In genomic region chr16:17889689-17890341, GRCm38 (mm10) we compare ENCODE assay signal across 11 mouse cellular contexts. TPM values are rescaled to one million over a fixed set of nuclear protein-coding genes. Genes with fewer than 3 reads are reported as not detected.
DNase-seq lines count a peak whose midpoint lies in the region; ATAC-seq and TF ChIP-seq lines count a peak whose summit lies in the region.
"Had no signal": no experiment of that assay in that cellular context is flagged by ENCODE, and none has a peak within 500 bp of the region (broad histone marks: within the 10 kb centered on the region; RNA-seq: fewer than 3 reads in every experiment).

No protein-coding gene starts in this region.

- no peak for TF ChIP-seq CTCF in stomach, postnatal 0 days (IDR thresholded peaks at IDR 0.05; ENCODE audit: low read depth)

- H3K27ac ChIP-seq in neural tube, embryonic 11.5 days (ENCODE audit: low read depth, low read length): no peak overlapping the region
- H3K27ac ChIP-seq in limb, embryonic 14.5 days (replicated peaks; ENCODE audit: low read depth, low read length): no peak overlapping the region
- no peak overlapping the region for H3K27ac ChIP-seq in stomach, postnatal 0 days (replicated peaks)

- no peaks in the 10 kb centered on the region for H3K36me3 ChIP-seq in neural tube, embryonic 11.5 days (ENCODE audit: control insufficient read depth, insufficient read depth, low read length)
- H3K36me3 ChIP-seq in limb, embryonic 14.5 days (ENCODE audit: control insufficient read depth, insufficient read depth, low read length): peaks cover 5% of the 10 kb centered on the region; the same call in 1 of the 2 replicates
- H3K36me3 ChIP-seq in stomach, postnatal 0 days (ENCODE audit: control insufficient read depth, insufficient read depth, low read length): no peaks in the 10 kb centered on the region

- H3K4me3 ChIP-seq in neural tube, embryonic 11.5 days (ENCODE audit: low read depth, low read length): peak overlapping the region; percentile 99
- H3K4me3 ChIP-seq in limb, embryonic 14.5 days (replicated peaks; ENCODE audit: low read length): peak overlapping the region; percentile 98
- no peak overlapping the region for H3K4me3 ChIP-seq in stomach, postnatal 0 days (ENCODE audit: low read depth, low read length)

- H3K27me3 ChIP-seq in neural tube, embryonic 11.5 days (ENCODE audit: control insufficient read depth, insufficient read depth, low read length): no peaks in the 10 kb centered on the region
- H3K27me3 ChIP-seq in limb, embryonic 14.5 days (ENCODE audit: control insufficient read depth, insufficient read depth, low read length): no peaks in the 10 kb centered on the region
- H3K27me3 ChIP-seq in stomach, postnatal 0 days (ENCODE audit: control insufficient read depth, insufficient read depth, low read length): no peaks in the 10 kb centered on the region

- TF ChIP-seq EP300 in stomach, postnatal 0 days (optimal IDR thresholded peaks at IDR 0.05): no peak

- no peak overlapping the region; the same call in 1 of the 2 replicates for H3K9ac ChIP-seq in neural tube, embryonic 11.5 days (ENCODE audit: low read length)
- H3K9ac ChIP-seq in limb, embryonic 14.5 days (ENCODE audit: low read depth, low read length, severe bottlenecking): 0 out of 2 replicates have a peak overlapping the region, but pooled peaks have one; percentile 99
- no peak overlapping the region; the same call in 1 of the 2 replicates for H3K9ac ChIP-seq in stomach, postnatal 0 days (ENCODE audit: low read length)

- H3K4me1 ChIP-seq in neural tube, embryonic 11.5 days (ENCODE audit: control insufficient read depth, insufficient read depth, low read length): peaks cover 8% of the 10 kb centered on the region
- peaks cover 17% of the 10 kb centered on the region for H3K4me1 ChIP-seq in limb, embryonic 14.5 days (ENCODE audit: control insufficient read depth, insufficient read depth, low read length)
- H3K4me1 ChIP-seq in stomach, postnatal 0 days (replicated peaks; ENCODE audit: control insufficient read depth, insufficient read depth): peaks cover 6% of the 10 kb centered on the region; the same call in 1 of the 2 replicates

- DNase-seq in cerebellum, adult 18-20 months: peak; percentile 35 to 44
- DNase-seq in cerebellum, postnatal 4 days (ENCODE audit: low spot score in 2 of 2): no peak
- DNase-seq in neural tube, embryonic 11.5 days (ENCODE audit: low spot score): no peak
- no peak for DNase-seq in neural tube, embryonic 10.5 days (ENCODE audit: extremely low spot score, low spot score)
- no peak for DNase-seq in limb, embryonic 14.5 days (ENCODE audit: low spot score)
- no peak for DNase-seq in stomach, postnatal 0 days (ENCODE audit: low spot score)
- no peak for DNase-seq in Muller cell, postnatal 12 days (ENCODE audit: inconsistent ontology term)

- no peaks in the 10 kb centered on the region for H3K9me3 ChIP-seq in neural tube, embryonic 11.5 days (ENCODE audit: control insufficient read depth, low read length)
- no peaks in the 10 kb centered on the region for H3K9me3 ChIP-seq in limb, embryonic 14.5 days (ENCODE audit: control insufficient read depth, low read length)
- no peaks in the 10 kb centered on the region for H3K9me3 ChIP-seq in stomach, postnatal 0 days (ENCODE audit: control insufficient read depth, low read length)

- no peak for ATAC-seq in neural tube, embryonic 11.5 days (ENCODE audit: insufficient read depth, low FRiP score, low TSS enrichment)
- ATAC-seq in limb, embryonic 14.5 days (ENCODE audit: low FRiP score, low read depth): no peak
- ATAC-seq in stomach, postnatal 0 days (ENCODE audit: low FRiP score, low TSS enrichment): no peak
- no peak for ATAC-seq in monocyte, adult 5-6 weeks (replicated peaks; ENCODE audit: insufficient number of reproducible peaks, low FRiP score, low TSS enrichment, poor library complexity, severe bottlenecking)
- ATAC-seq: inflammation-experienced regulatory T-cells, adult 6 months had no signal

- H3K4me2 ChIP-seq in neural tube, embryonic 11.5 days (ENCODE audit: low read depth): peak overlapping the region; percentile 60
- H3K4me2 ChIP-seq in limb, embryonic 14.5 days (replicated peaks; ENCODE audit: low read depth, low read length, severe bottlenecking): peak overlapping the region; percentile 83
- H3K4me2 ChIP-seq in stomach, postnatal 0 days (replicated peaks; ENCODE audit: low read depth): peak overlapping the region; percentile 75

- no peak for TF ChIP-seq POLR2A in limb, embryonic 14.5 days (IDR thresholded peaks at IDR 0.05; ENCODE audit: borderline replicate concordance, extremely low read depth, insufficient read depth, insufficient read length)

- 84% methylated on average over 6 of the region's 6 CpGs for WGBS in neural tube, embryonic 11.5 days
- 78% methylated on average over 6 of the region's 6 CpGs for WGBS in limb, embryonic 14.5 days
- 80% methylated on average over 6 of the region's 6 CpGs for WGBS in stomach, postnatal 0 days

RNA-seq across cellular contexts. Expression of gene Gm20518, which starts 1.7 kb away (rescaled TPM):
- 0.09 and 0.36 TPM in 2 replicates for polyA plus RNA-seq in neural tube, embryonic 11.5 days (2014; fragmentation: Nextera tagmentation; extraction: Ambion mirVana)
- 1.9 and 2.1 TPM in 2 replicates for polyA plus RNA-seq in limb, embryonic 14.5 days (2012; rRNA removed)
- polyA plus RNA-seq in limb, embryonic 14.5 days (2014; fragmentation: Nextera tagmentation; extraction: Ambion mirVana): 0.22 and 0.26 TPM in 2 replicates
- polyA plus RNA-seq in stomach, postnatal 0 days (2015; fragmentation: Nextera tagmentation; extraction: Ambion mirVana): 0.07 TPM in 1 of 2 replicates, not detected in the other
- total RNA-seq in monocyte, adult 5-6 weeks (2017): 2.1 to 2.9 TPM (median 2.5 TPM) in 3 replicates

RNA-seq across cellular contexts. Expression of gene Tssk1, which starts 4.2 kb away (rescaled TPM):
- polyA plus RNA-seq in neural tube, embryonic 11.5 days (2014; fragmentation: Nextera tagmentation; extraction: Ambion mirVana): 0.05 and 0.08 TPM in 2 replicates
- polyA plus RNA-seq in limb, embryonic 14.5 days (2012; rRNA removed): 0.01 and 0.04 TPM in 2 replicates
- 0.07 TPM in 1 of 2 replicates, not detected in the other for polyA plus RNA-seq in limb, embryonic 14.5 days (2014; fragmentation: Nextera tagmentation; extraction: Ambion mirVana)
- polyA plus RNA-seq in stomach, postnatal 0 days (2015; fragmentation: Nextera tagmentation; extraction: Ambion mirVana): 0.06 and 0.11 TPM in 2 replicates
- 0.67 TPM in 1 of 3 replicates, not detected in the others for total RNA-seq in monocyte, adult 5-6 weeks (2017)
- total RNA-seq: adrenal gland, adult 18-20 months had no signal

RNA-seq across cellular contexts. Expression of gene Dgcr2, which starts 8.5 kb away (rescaled TPM):
- 95.0 and 110 TPM in 2 replicates for polyA plus RNA-seq in neural tube, embryonic 11.5 days (2014; fragmentation: Nextera tagmentation; extraction: Ambion mirVana)
- polyA plus RNA-seq in limb, embryonic 14.5 days (2012; rRNA removed): 116 and 185 TPM in 2 replicates
- 90.2 and 95.8 TPM in 2 replicates for polyA plus RNA-seq in limb, embryonic 14.5 days (2014; fragmentation: Nextera tagmentation; extraction: Ambion mirVana)
- polyA plus RNA-seq in stomach, postnatal 0 days (2015; fragmentation: Nextera tagmentation; extraction: Ambion mirVana): 38.8 and 40.7 TPM in 2 replicates
- total RNA-seq in monocyte, adult 5-6 weeks (2017): 24.9 to 38.2 TPM (median 37.0 TPM) in 3 replicates

RNA-seq across cellular contexts. Expression of gene Tssk2, which starts 8.6 kb away (rescaled TPM):
- polyA plus RNA-seq in neural tube, embryonic 11.5 days (2014; fragmentation: Nextera tagmentation; extraction: Ambion mirVana): 0.28 TPM in 1 of 2 replicates, not detected in the other
- polyA plus RNA-seq in limb, embryonic 14.5 days (2012; rRNA removed): not detected in 2 replicates
- polyA plus RNA-seq in limb, embryonic 14.5 days (2014; fragmentation: Nextera tagmentation; extraction: Ambion mirVana): 0.14 TPM in 1 of 2 replicates, not detected in the other
- 0.07 TPM in 1 of 2 replicates, not detected in the other for polyA plus RNA-seq in stomach, postnatal 0 days (2015; fragmentation: Nextera tagmentation; extraction: Ambion mirVana)
- total RNA-seq in monocyte, adult 5-6 weeks (2017): 2.2 TPM in 1 of 3 replicates, not detected in the others
- total RNA-seq: adrenal gland, adult 18-20 months had no signal
- polyA plus RNA-seq: small intestine, adult 2 months had no signal

RNA-seq across cellular contexts. Expression of gene Ess2, which starts 21.3 kb away (rescaled TPM):
- polyA plus RNA-seq in neural tube, embryonic 11.5 days (2014; fragmentation: Nextera tagmentation; extraction: Ambion mirVana): 42.0 and 45.1 TPM in 2 replicates
- 38.7 and 42.2 TPM in 2 replicates for polyA plus RNA-seq in limb, embryonic 14.5 days (2012; rRNA removed)
- 33.1 and 33.5 TPM in 2 replicates for polyA plus RNA-seq in limb, embryonic 14.5 days (2014; fragmentation: Nextera tagmentation; extraction: Ambion mirVana)
- 15.6 and 17.0 TPM in 2 replicates for polyA plus RNA-seq in stomach, postnatal 0 days (2015; fragmentation: Nextera tagmentation; extraction: Ambion mirVana)
- 35.2 to 48.5 TPM (median 39.7 TPM) in 3 replicates for total RNA-seq in monocyte, adult 5-6 weeks (2017)

Comparison
In these comparisons a context has a peak if more than half of its experiments do, and no peak if none do; other contexts are left out.
1. DNase-seq: peak in cerebellum, adult 18-20 months (2 of 2); none in cerebellum, postnatal 4 days (0 of 2), neural tube, embryonic 11.5 days (single experiment), neural tube, embryonic 10.5 days (single experiment), limb, embryonic 14.5 days (single experiment), stomach, postnatal 0 days (single experiment) and Muller cell, postnatal 12 days (single experiment).
2. Peak in every context shown above with its lines, with median percentiles within 50 percentile points of each other: H3K4me2 ChIP-seq.